Mouse (Mus musculus): Measurements from ENCODE around the gene E130116L18Rik. TPM values are rescaled to one million over a fixed set of nuclear protein-coding genes. Genes with fewer than 3 reads are reported as not detected.
"Not testable (repeated sequence)": the region's sequence is repeated elsewhere in the genome, so short reads cannot be mapped to it uniquely, and the experiment has no call there.

Gene E130116L18Rik
- total RNA-seq, 4 experiments from 2014 or later, result not detected

DNA sequence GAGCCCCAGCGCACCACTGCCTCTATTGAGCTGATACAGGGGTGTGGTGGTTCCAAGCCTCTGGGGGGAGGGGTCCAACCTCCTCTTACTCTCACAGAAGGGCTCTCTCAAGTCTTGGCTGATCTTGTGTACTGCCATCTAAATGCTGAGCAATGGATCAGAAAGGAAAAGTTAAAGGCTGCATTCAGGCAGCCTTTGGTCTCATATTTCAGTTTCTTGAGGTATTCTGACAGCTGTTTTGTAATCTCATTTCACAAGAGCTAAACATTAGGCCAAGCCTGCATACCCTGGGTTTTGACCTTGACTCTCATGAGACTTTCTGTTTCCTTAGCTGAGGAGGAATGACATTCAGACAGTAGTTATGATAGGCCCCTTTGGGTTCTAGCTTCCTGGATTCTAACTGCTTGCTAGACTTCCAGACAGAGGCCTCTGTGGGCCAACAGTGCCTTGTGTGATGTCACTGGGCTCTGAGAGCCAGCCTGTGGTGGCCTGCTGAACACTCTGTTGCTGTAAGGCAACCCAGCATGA is 41.9 kb downstream of the E130116L18Rik start, which contains the start of gene Galntl5:
Galntl5 (plus strand) TSS at position 457 of the 528 bp plus-strand sequence.
- peak; percentile 15 for DNase-seq

DNA sequence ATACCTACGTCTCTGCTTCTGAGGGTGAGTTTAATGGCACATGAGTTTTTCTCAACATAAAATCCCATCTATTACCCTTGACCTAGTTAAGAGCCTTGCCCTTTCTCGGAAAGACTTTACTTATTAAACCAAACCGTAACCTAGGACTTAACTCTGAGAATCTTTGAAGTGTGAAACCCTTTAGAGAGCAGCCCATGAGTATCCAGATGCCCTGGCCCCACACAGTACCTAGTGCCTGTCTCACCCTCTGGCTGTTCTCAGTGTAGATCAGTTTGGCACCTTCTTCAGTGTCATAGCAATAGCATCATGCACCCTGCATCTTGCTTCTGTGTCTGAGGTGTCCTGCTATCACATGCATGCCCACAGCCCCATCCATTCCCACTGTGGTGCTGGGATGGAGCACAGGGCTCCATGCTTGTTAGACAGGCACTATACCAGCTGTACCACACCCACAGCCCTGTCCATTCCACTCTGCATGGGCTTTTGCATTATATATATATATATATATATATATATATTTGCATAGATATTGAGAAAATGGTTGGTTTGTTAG is 42.9 kb downstream of the E130116L18Rik start:
- DNase-seq, result no peak

DNA sequence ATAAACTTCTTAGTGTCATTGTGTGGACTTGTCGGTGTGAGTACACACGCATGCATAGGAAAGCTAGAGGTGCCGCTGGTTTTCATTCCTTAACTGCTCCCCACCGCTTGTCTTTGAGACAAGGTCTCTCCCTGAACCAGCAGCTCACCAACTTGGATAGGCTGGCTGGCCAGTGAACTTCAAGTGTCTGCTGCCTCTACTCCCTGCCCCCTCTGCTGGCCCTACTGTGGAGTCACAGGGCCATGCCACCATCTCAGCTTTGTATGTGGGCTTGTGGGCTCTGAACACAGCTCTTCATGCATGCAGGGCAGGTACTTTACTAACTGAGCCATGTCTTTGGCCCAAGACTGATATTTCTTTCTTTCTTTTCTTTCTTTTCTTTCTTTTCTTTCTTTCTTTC is 43.7 kb downstream of the E130116L18Rik start:
- no peak for DNase-seq

- DNase-seq, result not testable (repeated sequence)
These were observed 44.4 kb downstream of the E130116L18Rik start for GRCm38 (mm10) chr5:25178543-25178942.

- not testable (repeated sequence) for DNase-seq
These were observed 45.0 kb downstream of the E130116L18Rik start for GRCm38 (mm10) chr5:25177937-25178336.

Other genes with a start within 250 kb of the E130116L18Rik start
- 10 to 100 TPM; 30.7 to 56.0 (median 42.9) TPM for gene Prkag2, start 122.5 kb downstream of the E130116L18Rik start, total RNA-seq (2022)
- gene Galntl5, start 41.7 kb downstream of the E130116L18Rik start, total RNA-seq (2022), result not detected
- gene Galnt11, start 1.2 kb downstream of the E130116L18Rik start, total RNA-seq (2022), result 10 to 100 TPM; 39.9 to 46.9 (median 44.8) TPM

Measured in adrenal gland, adult 8-10 months (tissue).